Mouse (Mus musculus): ENCODE results near the gene Hoxa3. TPM values are rescaled to one million over a fixed set of nuclear protein-coding genes. Genes with fewer than 3 reads are reported as not detected.
A peak's percentile ranks its signal among the peaks of the same experiment; 100 is the strongest.

The Hoxa3 gene
- polyA plus RNA-seq, 1 experiment from 2014 or later: 6.6 TPM

GRCm38 (mm10) chr6:52159164-52159761 is 53.9 kb downstream of the Hoxa3 start:
- peak; percentile 24; the same call in 1 of the 2 replicates for ATAC-seq (ENCODE audit: low read depth)
- Histone ChIP-seq H3K9ac (ENCODE audit: low read length) (peak overlapping the region; percentile 85), H3K4me3 (ENCODE audit: low read length) (peak overlapping the region; percentile 80), H3K27me3 (ENCODE audit: control insufficient read depth, insufficient read depth, low read depth, low read length) (peaks cover 52% of the 10 kb centered on the region), H3K27ac (ENCODE audit: low read length) (peak overlapping the region; percentile 98), H3K9me3 (ENCODE audit: control insufficient read depth, low read length) (no peaks in the 10 kb centered on the region), H3K4me1 (replicated peaks; ENCODE audit: control insufficient read depth, insufficient read depth, low read length) (peaks cover 10% of the 10 kb centered on the region), H3K36me3 (ENCODE audit: control insufficient read depth, insufficient read depth, low read length) (no peaks in the 10 kb centered on the region), H3K4me2 (ENCODE audit: low read depth, low read length) (peak overlapping the region; percentile 96)
- 3% methylated on average over 12 of the region's 12 CpGs for WGBS

- Histone ChIP-seq H3K9ac (ENCODE audit: low read length) (peak within 1 kb of the TSS; percentile 85), H3K36me3 (ENCODE audit: control insufficient read depth, insufficient read depth, low read length) (no peaks in the 10 kb centered on the region), H3K4me3 (ENCODE audit: low read length) (peak within 1 kb of the TSS; percentile 80), H3K27me3 (ENCODE audit: control insufficient read depth, insufficient read depth, low read depth, low read length) (peaks cover 57% of the 10 kb centered on the region), H3K27ac (ENCODE audit: low read length) (peak within 1 kb of the TSS; percentile 98), H3K4me1 (replicated peaks; ENCODE audit: control insufficient read depth, insufficient read depth, low read length) (peaks cover 10% of the 10 kb centered on the region), H3K4me2 (ENCODE audit: low read depth, low read length) (peak within 1 kb of the TSS; percentile 96), H3K9me3 (ENCODE audit: control insufficient read depth, low read length) (no peaks in the 10 kb centered on the region)
- under 1% methylated on average over 45 of the region's 55 CpGs for WGBS
- peak; percentile 88 for ATAC-seq (ENCODE audit: low read depth)
Measured at GRCm38 (mm10) chr6:52158276-52159051, 54.7 kb downstream of the Hoxa3 start, which contains the start of gene Hoxa1. Hoxa1 (minus strand) TSS chr6:52158317.

GRCm38 (mm10) chr6:52157466-52158275 is 55.5 kb downstream of the Hoxa3 start:
- ATAC-seq (ENCODE audit: low read depth): no peak
- Histone ChIP-seq H3K9ac (ENCODE audit: low read length) (peak overlapping the region; percentile 38), H3K27ac (ENCODE audit: low read length) (no peak overlapping the region), H3K27me3 (ENCODE audit: control insufficient read depth, insufficient read depth, low read depth, low read length) (peaks cover 64% of the 10 kb centered on the region), H3K4me2 (ENCODE audit: low read depth, low read length) (peak overlapping the region; percentile 96), H3K9me3 (ENCODE audit: control insufficient read depth, low read length) (no peaks in the 10 kb centered on the region), H3K4me3 (ENCODE audit: low read length) (peak overlapping the region; percentile 80), H3K4me1 (replicated peaks; ENCODE audit: control insufficient read depth, insufficient read depth, low read length) (peaks cover 10% of the 10 kb centered on the region), H3K36me3 (ENCODE audit: control insufficient read depth, insufficient read depth, low read length) (no peaks in the 10 kb centered on the region)
- WGBS: 1% methylated on average over 32 of the region's 32 CpGs

- no peak overlapping the region for H3K9ac ChIP-seq (ENCODE audit: low read length)
- peaks cover 8% of the 10 kb centered on the region for H3K4me1 ChIP-seq (replicated peaks; ENCODE audit: control insufficient read depth, insufficient read depth, low read length)
- 0 out of 2 replicates have a peak overlapping the region, but pooled peaks have one; percentile 80 for H3K4me3 ChIP-seq (ENCODE audit: low read length)
- 15% methylated on average over 20 of the region's 20 CpGs for WGBS
- H3K27ac ChIP-seq (ENCODE audit: low read length): no peak overlapping the region
- H3K36me3 ChIP-seq (ENCODE audit: control insufficient read depth, insufficient read depth, low read length): no peaks in the 10 kb centered on the region
- no peaks in the 10 kb centered on the region for H3K9me3 ChIP-seq (ENCODE audit: control insufficient read depth, low read length)
- H3K4me2 ChIP-seq (ENCODE audit: low read depth, low read length): peak overlapping the region; percentile 96; the same call in 1 of the 2 replicates
- H3K27me3 ChIP-seq (ENCODE audit: control insufficient read depth, insufficient read depth, low read depth, low read length): peaks cover 67% of the 10 kb centered on the region
- ATAC-seq (ENCODE audit: low read depth): no peak
Measured at GRCm38 (mm10) chr6:52156551-52157200, 56.5 kb downstream of the Hoxa3 start.

GRCm38 (mm10) chr6:52155471-52155870 is 57.7 kb downstream of the Hoxa3 start:
- no peak for ATAC-seq (ENCODE audit: low read depth)
- Histone ChIP-seq H3K4me1 (replicated peaks; ENCODE audit: control insufficient read depth, insufficient read depth, low read length) (peaks cover 7% of the 10 kb centered on the region), H3K27ac (ENCODE audit: low read length) (no peak overlapping the region), H3K9me3 (ENCODE audit: control insufficient read depth, low read length) (no peaks in the 10 kb centered on the region), H3K9ac (ENCODE audit: low read length) (no peak overlapping the region), H3K4me3 (ENCODE audit: low read length) (no peak overlapping the region), H3K36me3 (ENCODE audit: control insufficient read depth, insufficient read depth, low read length) (no peaks in the 10 kb centered on the region), H3K27me3 (ENCODE audit: control insufficient read depth, insufficient read depth, low read depth, low read length) (peaks cover 71% of the 10 kb centered on the region), H3K4me2 (ENCODE audit: low read depth, low read length) (no peak overlapping the region)
- WGBS: 59% methylated on average over 3 of the region's 3 CpGs

- H3K9me3 ChIP-seq (ENCODE audit: control insufficient read depth, low read length): no peaks in the 10 kb centered on the region
- H3K36me3 ChIP-seq (ENCODE audit: control insufficient read depth, insufficient read depth, low read length): no peaks in the 10 kb centered on the region
- H3K9ac ChIP-seq (ENCODE audit: low read length): no peak overlapping the region
- no peak overlapping the region for H3K4me2 ChIP-seq (ENCODE audit: low read depth, low read length)
- 61% methylated on average over 5 of the region's 5 CpGs for WGBS
- no peak overlapping the region for H3K27ac ChIP-seq (ENCODE audit: low read length)
- no peak for ATAC-seq (ENCODE audit: low read depth)
- peaks cover 2% of the 10 kb centered on the region for H3K4me1 ChIP-seq (replicated peaks; ENCODE audit: control insufficient read depth, insufficient read depth, low read length)
- H3K27me3 ChIP-seq (ENCODE audit: control insufficient read depth, insufficient read depth, low read depth, low read length): peaks cover 72% of the 10 kb centered on the region
- H3K4me3 ChIP-seq (ENCODE audit: low read length): no peak overlapping the region
Measured at GRCm38 (mm10) chr6:52154044-52154443, 59.1 kb downstream of the Hoxa3 start.

- Histone ChIP-seq H3K27me3 (ENCODE audit: control insufficient read depth, insufficient read depth, low read depth, low read length) (peaks cover 72% of the 10 kb centered on the region), H3K9me3 (ENCODE audit: control insufficient read depth, low read length) (no peaks in the 10 kb centered on the region), H3K4me1 (replicated peaks; ENCODE audit: control insufficient read depth, insufficient read depth, low read length) (no peaks in the 10 kb centered on the region; the same call in 1 of the 2 replicates), H3K36me3 (ENCODE audit: control insufficient read depth, insufficient read depth, low read length) (no peaks in the 10 kb centered on the region), H3K4me3 (ENCODE audit: low read length) (no peak overlapping the region), H3K9ac (ENCODE audit: low read length) (no peak overlapping the region), H3K27ac (ENCODE audit: low read length) (no peak overlapping the region), H3K4me2 (ENCODE audit: low read depth, low read length) (no peak overlapping the region)
- 20% methylated on average over 6 of the region's 6 CpGs for WGBS
- ATAC-seq (ENCODE audit: low read depth): no peak
Measured at GRCm38 (mm10) chr6:52153270-52153669, 59.9 kb downstream of the Hoxa3 start.

GRCm38 (mm10) chr6:52152226-52153193 is 60.6 kb downstream of the Hoxa3 start:
- Histone ChIP-seq H3K9ac (ENCODE audit: low read length) (no peak overlapping the region), H3K27ac (ENCODE audit: low read length) (no peak overlapping the region), H3K36me3 (ENCODE audit: control insufficient read depth, insufficient read depth, low read length) (no peaks in the 10 kb centered on the region), H3K4me1 (replicated peaks; ENCODE audit: control insufficient read depth, insufficient read depth, low read length) (no peaks in the 10 kb centered on the region; the same call in 1 of the 2 replicates), H3K27me3 (ENCODE audit: control insufficient read depth, insufficient read depth, low read depth, low read length) (peaks cover 67% of the 10 kb centered on the region), H3K4me2 (ENCODE audit: low read depth, low read length) (no peak overlapping the region), H3K4me3 (ENCODE audit: low read length) (no peak overlapping the region), H3K9me3 (ENCODE audit: control insufficient read depth, low read length) (no peaks in the 10 kb centered on the region)
- no peak for ATAC-seq (ENCODE audit: low read depth)
- WGBS: 37% methylated on average over 16 of the region's 16 CpGs
